Mouse (Mus musculus): Measurements from ENCODE around the gene Prr14. TPM values are rescaled to one million over a fixed set of nuclear protein-coding genes. Genes with fewer than 3 reads are reported as not detected.

The Prr14 gene
- polyA plus RNA-seq, 1 experiment: 11.7 TPM

- Histone ChIP-seq H3K9me3 (ENCODE audit: control insufficient read depth, low read length) (no peaks in the 10 kb centered on the region), H3K27me3 (ENCODE audit: control insufficient read depth) (no peaks in the 10 kb centered on the region), H3K36me3 (ENCODE audit: control insufficient read depth) (peaks cover 54% of the 10 kb centered on the region), H3K4me1 (ENCODE audit: control insufficient read depth) (peaks cover 43% of the 10 kb centered on the region), H3K4me3 (replicated peaks) (peak overlapping the region; percentile 100)
- TF ChIP-seq TAL1 (IDR thresholded peaks at IDR 0.05; ENCODE audit: low read length) (no peak), GATA1 (IDR thresholded peaks at IDR 0.05; ENCODE audit: low read length) (no peak)
These were observed 54.4 kb downstream of the Prr14 start for GRCm38 (mm10) chr7:127513781-127514180.

GRCm38 (mm10) chr7:127515846-127516245 lies 56.4 kb downstream of the Prr14 start:
- peaks cover 74% of the 10 kb centered on the region for H3K36me3 ChIP-seq (ENCODE audit: control insufficient read depth)
- H3K9me3 ChIP-seq (ENCODE audit: control insufficient read depth, low read length): no peaks in the 10 kb centered on the region

DNA sequence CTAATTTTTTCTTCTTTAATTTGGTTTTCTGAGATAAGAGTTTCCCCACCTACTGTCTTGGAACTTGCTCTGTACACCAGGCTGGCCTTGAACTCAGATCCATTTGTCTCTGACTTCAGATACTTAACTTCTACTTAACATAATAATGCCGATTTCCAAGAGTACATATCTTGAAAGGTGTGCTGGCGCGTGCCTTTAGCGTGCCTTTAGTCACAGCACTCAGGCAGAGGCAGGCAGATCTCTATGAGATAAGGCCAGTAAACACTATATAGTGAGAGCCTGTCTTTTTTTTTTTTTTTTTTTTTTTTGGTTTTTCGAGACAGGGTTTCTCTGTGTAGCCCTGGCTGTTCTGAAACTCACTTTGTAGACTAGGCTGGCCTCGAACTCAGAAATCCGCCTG lies 56.9 kb downstream of the Prr14 start:
- no peaks in the 10 kb centered on the region for H3K27me3 ChIP-seq (ENCODE audit: control insufficient read depth)
- peaks cover 79% of the 10 kb centered on the region for H3K36me3 ChIP-seq (ENCODE audit: control insufficient read depth)
- TF ChIP-seq GATA1 (IDR thresholded peaks at IDR 0.05; ENCODE audit: low read length) (no peak), TAL1 (IDR thresholded peaks at IDR 0.05; ENCODE audit: low read length) (no peak)
- H3K4me1 ChIP-seq (ENCODE audit: control insufficient read depth): peaks cover 33% of the 10 kb centered on the region
- no peak overlapping the region for H3K4me3 ChIP-seq (replicated peaks)
- H3K9me3 ChIP-seq (ENCODE audit: control insufficient read depth, low read length): no peaks in the 10 kb centered on the region

More at GRCm38 (mm10) chr7:127515846-127516245, 56.4 kb downstream of the Prr14 start:
- Histone ChIP-seq H3K4me3 (replicated peaks) (no peak overlapping the region), H3K4me1 (ENCODE audit: control insufficient read depth) (peaks cover 38% of the 10 kb centered on the region), H3K27me3 (ENCODE audit: control insufficient read depth) (no peaks in the 10 kb centered on the region)
- no peak for TF ChIP-seq GATA1 (IDR thresholded peaks at IDR 0.05; ENCODE audit: low read length)
- no peak for TF ChIP-seq TAL1 (IDR thresholded peaks at IDR 0.05; ENCODE audit: low read length)

DNA sequence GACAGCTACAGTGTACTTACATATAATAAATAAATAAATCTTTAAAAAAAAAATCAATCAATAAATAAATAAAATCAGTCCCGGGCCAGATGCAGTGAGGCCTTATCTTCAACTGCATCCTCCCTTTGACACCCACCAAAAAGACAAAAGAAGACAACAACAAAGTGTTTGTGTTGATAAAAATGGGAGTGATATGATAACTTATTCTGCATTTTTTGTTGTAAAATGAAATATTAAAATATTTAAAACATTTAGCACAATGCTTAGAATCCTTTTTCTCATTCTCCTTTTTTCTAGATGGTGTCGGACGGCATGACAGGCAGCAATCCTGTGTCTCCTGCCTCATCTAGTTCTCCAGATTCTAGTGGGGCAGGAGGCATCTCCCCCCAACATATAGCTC lies 59.9 kb downstream of the Prr14 start, which contains the start of gene Gm42715:
TSS of gene Gm42715 (plus strand) at position 301 of the 400 bp plus-strand sequence.
- no peaks in the 10 kb centered on the region for H3K9me3 ChIP-seq (ENCODE audit: control insufficient read depth, low read length)
- H3K4me3 ChIP-seq (replicated peaks): no peak within 1 kb of the TSS
- H3K4me1 ChIP-seq (ENCODE audit: control insufficient read depth): peaks cover 11% of the 10 kb centered on the region
- peaks cover 98% of the 10 kb centered on the region for H3K36me3 ChIP-seq (ENCODE audit: control insufficient read depth)
- TF ChIP-seq TAL1 (IDR thresholded peaks at IDR 0.05; ENCODE audit: low read length): no peak
- TF ChIP-seq GATA1 (IDR thresholded peaks at IDR 0.05; ENCODE audit: low read length): no peak
- no peaks in the 10 kb centered on the region for H3K27me3 ChIP-seq (ENCODE audit: control insufficient read depth)

Other genes with a start within 250 kb of the Prr14 start
- gene Zfp553, start 226.6 kb upstream of the Prr14 start, polyA plus RNA-seq (2012): 0.26 and 0.33 TPM in 2 replicates
- gene Sept1, start 226.5 kb upstream of the Prr14 start, polyA plus RNA-seq (2012): 26.0 and 36.2 TPM in 2 replicates
- gene Zfp771, start 215.3 kb upstream of the Prr14 start, polyA plus RNA-seq (2012): 4.0 and 4.8 TPM in 2 replicates
- 9.7 and 14.1 TPM in 2 replicates for gene Dctpp1, start 198.9 kb upstream of the Prr14 start, polyA plus RNA-seq (2012)
- 1.4 and 1.5 TPM in 2 replicates for gene Sephs2, start 185.6 kb upstream of the Prr14 start, polyA plus RNA-seq (2012)
- gene Itgal, start 163.4 kb upstream of the Prr14 start, polyA plus RNA-seq (2012): 0.06 TPM in 2 replicates
- 0.17 and 0.26 TPM in 2 replicates for gene Zfp768, start 114.0 kb upstream of the Prr14 start, polyA plus RNA-seq (2012)
- gene Zfp747, start 83.6 kb upstream of the Prr14 start, polyA plus RNA-seq (2012): 0.08 TPM in 1 of 2 replicates, not detected in the other
- gene 9130019O22Rik, start 72.4 kb upstream of the Prr14 start, polyA plus RNA-seq (2012): 0.02 TPM in 2 replicates
- gene E430018J23Rik, start 66.0 kb upstream of the Prr14 start, polyA plus RNA-seq (2012): 0.06 TPM in 1 of 2 replicates, not detected in the other
- gene Zfp764, start 52.8 kb upstream of the Prr14 start, polyA plus RNA-seq (2012): 0.04 TPM in 1 of 2 replicates, not detected in the other
- gene Zfp688, start 37.5 kb upstream of the Prr14 start, polyA plus RNA-seq (2012): 2.3 and 2.4 TPM in 2 replicates
- gene Zfp689, start 10.5 kb upstream of the Prr14 start, polyA plus RNA-seq (2012): 2.1 and 3.0 TPM in 2 replicates
- 36.3 and 37.8 TPM in 2 replicates for gene Fbrs, start 19.6 kb downstream of the Prr14 start, polyA plus RNA-seq (2012)
- 1.0 and 1.5 TPM in 2 replicates for gene Srcap, start 52.4 kb downstream of the Prr14 start, polyA plus RNA-seq (2012)
- 7.0 and 7.8 TPM in 2 replicates for gene Gm42715, start 60.0 kb downstream of the Prr14 start, polyA plus RNA-seq (2012)
- 0.61 and 0.75 TPM in 2 replicates for gene Tmem265, start 101.8 kb downstream of the Prr14 start, polyA plus RNA-seq (2012)
- 5.4 and 7.7 TPM in 2 replicates for gene Phkg2, start 113.7 kb downstream of the Prr14 start, polyA plus RNA-seq (2012)
- 7.1 and 8.9 TPM in 2 replicates for gene Ccdc189, start 129.0 kb downstream of the Prr14 start, polyA plus RNA-seq (2012)
- gene Rnf40, start 129.2 kb downstream of the Prr14 start, polyA plus RNA-seq (2012): 4.4 and 5.0 TPM in 2 replicates
- 0.11 and 0.15 TPM in 2 replicates for gene Zfp629, start 156.2 kb downstream of the Prr14 start, polyA plus RNA-seq (2012)
- gene Bcl7c, start 249.3 kb downstream of the Prr14 start, polyA plus RNA-seq (2012): 16.0 and 17.8 TPM in 2 replicates